Comparison of ENCODE assay signal across 19 mouse cellular contexts in genomic region chr3:84265084-84265483, GRCm38 (mm10). TPM values are rescaled to one million over a fixed set of nuclear protein-coding genes. Genes with fewer than 3 reads are reported as not detected.
DNase-seq lines count a peak whose midpoint lies in the region; ATAC-seq and TF ChIP-seq lines count a peak whose summit lies in the region.
"Had no signal": no experiment of that assay in that cellular context is flagged by ENCODE, and none has a peak within 500 bp of the region (broad histone marks: within the 10 kb centered on the region; RNA-seq: fewer than 3 reads in every experiment).

No protein-coding gene starts in this region.

- ATAC-seq in hindbrain, embryonic 11.5 days (ENCODE audit: low FRiP score): 0 out of 2 replicates have a peak, but pooled peaks have one; percentile 1
- ATAC-seq in midbrain, embryonic 11.5 days (ENCODE audit: low FRiP score): no peak
- no peak for ATAC-seq in neural tube, embryonic 14.5 days (ENCODE audit: low read depth)
- ATAC-seq in CD4-positive, CD25-positive, alpha-beta regulatory T cell, adult 4 months: no peak
- ATAC-seq in granulocyte monocyte progenitor cell, adult 5-6 weeks (replicated peaks; ENCODE audit: poor library complexity, severe bottlenecking): no peak
- ATAC-seq: forebrain, embryonic 16.5 days; liver, postnatal 0 days had no signal

- H3K27ac ChIP-seq in layer of hippocampus, adult 2 months: no peak overlapping the region
- 0 out of 2 replicates have a peak overlapping the region, but pooled peaks have one; percentile 18 for H3K27ac ChIP-seq in hindbrain, embryonic 11.5 days (ENCODE audit: low read depth, low read length)
- H3K27ac ChIP-seq in midbrain, embryonic 11.5 days (ENCODE audit: low read depth, low read length): peak overlapping the region; percentile 49; the same call in 1 of the 2 replicates
- H3K27ac ChIP-seq in neural tube, embryonic 14.5 days (ENCODE audit: low read depth, low read length): peak overlapping the region; percentile 46; the same call in 1 of the 2 replicates
- H3K27ac ChIP-seq: embryonic facial prominence, embryonic 10.5 days; gastrocnemius, adult 2 months; heart, embryonic 15.5 days; stomach, embryonic 15.5 days had no signal

- H3K36me3 ChIP-seq in hindbrain, embryonic 11.5 days (ENCODE audit: control insufficient read depth, insufficient read depth, low read length): no peaks in the 10 kb centered on the region
- H3K36me3 ChIP-seq in midbrain, embryonic 11.5 days (ENCODE audit: control insufficient read depth, insufficient read depth, low read length): no peaks in the 10 kb centered on the region
- no peaks in the 10 kb centered on the region for H3K36me3 ChIP-seq in neural tube, embryonic 14.5 days (ENCODE audit: control insufficient read depth, insufficient read depth, low read length)
- H3K36me3 ChIP-seq: embryonic facial prominence, embryonic 10.5 days; heart, embryonic 15.5 days; stomach, embryonic 15.5 days had no signal

- no peak overlapping the region for H3K4me2 ChIP-seq in hindbrain, embryonic 11.5 days (replicated peaks; ENCODE audit: low read depth, low read length)
- no peak overlapping the region for H3K4me2 ChIP-seq in midbrain, embryonic 11.5 days
- H3K4me2 ChIP-seq in neural tube, embryonic 14.5 days (ENCODE audit: low read depth, low read length): no peak overlapping the region
- H3K4me2 ChIP-seq: heart, embryonic 15.5 days; stomach, embryonic 15.5 days had no signal

- H3K4me1 ChIP-seq in hindbrain, embryonic 11.5 days (replicated peaks; ENCODE audit: control insufficient read depth, insufficient read depth, low read length): peaks cover 24% of the 10 kb centered on the region
- peaks cover 61% of the 10 kb centered on the region for H3K4me1 ChIP-seq in midbrain, embryonic 11.5 days (ENCODE audit: control insufficient read depth, insufficient read depth, low read length)
- peaks cover 25% of the 10 kb centered on the region for H3K4me1 ChIP-seq in neural tube, embryonic 14.5 days (ENCODE audit: control insufficient read depth, insufficient read depth, low read length)

- DNase-seq in layer of hippocampus, adult 2 months (ENCODE audit: low spot score in 2 of 2): no peak
- no peak for DNase-seq in layer of hippocampus, postnatal 36 days
- DNase-seq in hindbrain, embryonic 11.5 days (ENCODE audit: low spot score): no peak
- no peak for DNase-seq in midbrain, embryonic 11.5 days (ENCODE audit: low spot score, missing footprints)
- DNase-seq: cerebellum, postnatal 14 days; gastrocnemius, adult 2 months; heart, adult 11 months; kidney, adult 8-10 months; liver; liver, postnatal 0 days; lung, postnatal 36 days had no signal

- WGBS in hindbrain, embryonic 11.5 days: 76% methylated on average over 1 of the region's 1 CpGs
- WGBS in midbrain, embryonic 11.5 days: 61% methylated on average over 1 of the region's 1 CpGs
- 15% methylated on average over 1 of the region's 1 CpGs for WGBS in neural tube, embryonic 14.5 days

- no peak overlapping the region for H3K9ac ChIP-seq in hindbrain, embryonic 11.5 days (ENCODE audit: low read depth, low read length)
- H3K9ac ChIP-seq in midbrain, embryonic 11.5 days (ENCODE audit: low read length): no peak overlapping the region
- no peak overlapping the region for H3K9ac ChIP-seq in neural tube, embryonic 14.5 days (replicated peaks; ENCODE audit: low read depth, low read length)
- H3K9ac ChIP-seq: heart, embryonic 15.5 days; liver, postnatal 0 days; stomach, embryonic 15.5 days had no signal

- no peaks in the 10 kb centered on the region for H3K27me3 ChIP-seq in hindbrain, embryonic 11.5 days (ENCODE audit: control insufficient read depth, insufficient read depth, low read length)
- no peaks in the 10 kb centered on the region for H3K27me3 ChIP-seq in midbrain, embryonic 11.5 days (ENCODE audit: control insufficient read depth, insufficient read depth, low read length)
- no peaks in the 10 kb centered on the region for H3K27me3 ChIP-seq in neural tube, embryonic 14.5 days (ENCODE audit: control insufficient read depth, insufficient read depth, low read length)
- H3K27me3 ChIP-seq: stomach, embryonic 15.5 days had no signal

- H3K4me3 ChIP-seq in layer of hippocampus, adult 2 months: no peak overlapping the region
- H3K4me3 ChIP-seq in hindbrain, embryonic 11.5 days (ENCODE audit: low read depth, low read length): no peak overlapping the region
- H3K4me3 ChIP-seq in midbrain, embryonic 11.5 days (ENCODE audit: low read depth, low read length): no peak overlapping the region
- H3K4me3 ChIP-seq in neural tube, embryonic 14.5 days (ENCODE audit: low read depth, low read length): no peak overlapping the region
- H3K4me3 ChIP-seq: embryonic facial prominence, embryonic 10.5 days; gastrocnemius, adult 2 months; heart, embryonic 15.5 days; stomach, embryonic 15.5 days had no signal

- peak; percentile 34; the same call in 1 of the 2 replicates for TF ChIP-seq CTCF in layer of hippocampus, adult 2 months (conservative IDR thresholded peaks at IDR 0.05)

- no peaks in the 10 kb centered on the region for H3K9me3 ChIP-seq in hindbrain, embryonic 11.5 days (ENCODE audit: control insufficient read depth, low read length)
- no peaks in the 10 kb centered on the region for H3K9me3 ChIP-seq in midbrain, embryonic 11.5 days (ENCODE audit: control insufficient read depth, low read length)
- H3K9me3 ChIP-seq in neural tube, embryonic 14.5 days (ENCODE audit: control insufficient read depth, low read length): no peaks in the 10 kb centered on the region
- H3K9me3 ChIP-seq: embryonic facial prominence, embryonic 10.5 days; heart, embryonic 15.5 days; stomach, embryonic 15.5 days had no signal

RNA-seq across cellular contexts. Expression of gene Trim2, which starts 41.6 kb away (rescaled TPM):
- 100 to 1,000 TPM; 409 to 447 TPM for total RNA-seq in layer of hippocampus, adult 2 months (2021)
- 100 to 1,000 TPM; 410 to 433 TPM for total RNA-seq in layer of hippocampus, postnatal 36 days (2021)
- 104 and 109 TPM in 2 replicates for polyA plus RNA-seq in hindbrain, embryonic 11.5 days (2014; fragmentation: Nextera tagmentation; extraction: Ambion mirVana)
- 128 and 137 TPM in 2 replicates for polyA plus RNA-seq in midbrain, embryonic 11.5 days (2014; fragmentation: Nextera tagmentation; extraction: Ambion mirVana)
- 136 and 139 TPM in 2 replicates for polyA plus RNA-seq in neural tube, embryonic 14.5 days (2014; fragmentation: Nextera tagmentation; extraction: Ambion mirVana)
- 1 to 10 TPM; 3.9 to 4.0 TPM for polyA plus RNA-seq in CD4-positive, CD25-positive, alpha-beta regulatory T cell, adult 4 months (2017; shearing (Covaris generic))
- not detected in 2 replicates for total RNA-seq in granulocyte monocyte progenitor cell, adult 5-6 weeks (2014; fragmentation: Nextera tagmentation)
- total RNA-seq in granulocyte monocyte progenitor cell, adult 5-6 weeks (2017): not detected in 2 replicates
- total RNA-seq: monocyte, adult 5-6 weeks had no signal

Comparison
In these comparisons a context has a peak if more than half of its experiments do, and no peak if none do; other contexts are left out.
1. RNA of gene Trim2, which starts 41.6 kb away (polyA plus RNA-seq): 136 to 139 TPM in neural tube, embryonic 14.5 days, 128 to 137 TPM in midbrain, embryonic 11.5 days and 104 to 109 TPM in hindbrain, embryonic 11.5 days; 3.9 to 4.0 TPM in CD4-positive, CD25-positive, alpha-beta regulatory T cell, adult 4 months; every median in the first group is over 10 times any median in the second.